Mouse (Mus musculus): ENCODE results near the gene Sprr2a2. TPM values are rescaled to one million over a fixed set of nuclear protein-coding genes. Genes with fewer than 3 reads are reported as not detected.
"Not testable (repeated sequence)": the region's sequence is repeated elsewhere in the genome, so short reads cannot be mapped to it uniquely, and the experiment has no call there.

Gene Sprr2a2
- 0.21 TPM in 1 of 2 replicates, not detected in the other for polyA plus RNA-seq (2015; fragmentation: Nextera tagmentation; extraction: Ambion mirVana)

- not testable (repeated sequence) for H3K4me1 ChIP-seq (ENCODE audit: insufficient read depth); ATAC-seq; H3K27me3 ChIP-seq (ENCODE audit: insufficient read depth, low read length); H3K9me3 ChIP-seq (ENCODE audit: low read length); DNase-seq; H3K4me2 ChIP-seq (ENCODE audit: low read depth, low read length); H3K9ac ChIP-seq (replicated peaks); H3K27ac ChIP-seq (ENCODE audit: low read depth); H3K36me3 ChIP-seq (replicated peaks; ENCODE audit: insufficient read depth, low read length); H3K4me3 ChIP-seq (ENCODE audit: low read depth, low read length)
- no CpG with 5 or more reads among the region's 2 CpGs for WGBS (ENCODE audit: insufficient replicate concordance)
Observed at GRCm38 (mm10) chr3:92215569-92215968, at the start of gene Sprr2a2, which contains the start of gene Sprr2a1. Sprr2a2 (plus strand) TSS chr3:92215920. Sprr2a1 (plus strand) TSS chr3:92215799.

DNA sequence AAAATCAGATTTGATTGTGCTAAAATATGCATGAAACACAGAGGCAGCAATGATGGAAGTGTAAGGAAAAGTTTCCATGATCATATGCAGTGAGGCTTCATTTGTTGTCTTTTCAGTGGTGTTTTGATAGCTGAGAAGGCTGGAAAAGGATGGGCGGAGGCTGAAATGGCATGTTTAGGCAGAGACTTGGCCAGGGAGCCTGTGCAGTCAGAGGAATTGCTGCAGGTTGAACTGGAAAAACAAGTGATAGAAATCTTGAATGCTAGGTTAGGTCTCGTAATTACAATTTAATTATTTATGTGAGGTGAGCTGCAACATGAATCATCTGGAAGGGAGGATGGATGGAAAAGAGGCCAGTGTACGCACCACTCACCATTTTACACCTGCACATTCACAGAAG is 45.9 kb upstream of the Sprr2a2 start:
- Histone ChIP-seq H3K27ac (ENCODE audit: low read depth) (no peak overlapping the region), H3K4me3 (ENCODE audit: low read depth, low read length) (no peak overlapping the region), H3K4me2 (ENCODE audit: low read depth, low read length) (no peak overlapping the region), H3K4me1 (ENCODE audit: insufficient read depth) (no peaks in the 10 kb centered on the region), H3K36me3 (replicated peaks; ENCODE audit: insufficient read depth, low read length) (no peaks in the 10 kb centered on the region), H3K9ac (replicated peaks) (no peak overlapping the region), H3K27me3 (ENCODE audit: insufficient read depth, low read length) (no peaks in the 10 kb centered on the region), H3K9me3 (ENCODE audit: low read length) (no peaks in the 10 kb centered on the region)
- 70% methylated on average over 3 of the region's 3 CpGs for whole genome bisulfite sequencing (ENCODE audit: insufficient replicate concordance)
- no peak for DNase-seq
- TF ChIP-seq CTCF (IDR thresholded peaks at IDR 0.05; ENCODE audit: low read depth) (no peak), EP300 (IDR thresholded peaks at IDR 0.05; ENCODE audit: low read depth) (no peak)
- ATAC-seq = no peak

GRCm38 (mm10) chr3:92176880-92177279 is 38.8 kb upstream of the Sprr2a2 start:
- Histone ChIP-seq H3K4me1 (ENCODE audit: insufficient read depth) (no peaks in the 10 kb centered on the region), H3K9me3 (ENCODE audit: low read length) (no peaks in the 10 kb centered on the region), H3K36me3 (replicated peaks; ENCODE audit: insufficient read depth, low read length) (no peaks in the 10 kb centered on the region), H3K9ac (replicated peaks) (no peak overlapping the region), H3K4me3 (ENCODE audit: low read depth, low read length) (no peak overlapping the region), H3K27ac (ENCODE audit: low read depth) (no peak overlapping the region), H3K27me3 (ENCODE audit: insufficient read depth, low read length) (no peaks in the 10 kb centered on the region), H3K4me2 (ENCODE audit: low read depth, low read length) (no peak overlapping the region)
- DNase-seq (no peak), ATAC-seq (no peak)
- 71% methylated on average over 1 of the region's 1 CpGs for WGBS (ENCODE audit: insufficient replicate concordance)
- TF ChIP-seq CTCF (IDR thresholded peaks at IDR 0.05; ENCODE audit: low read depth) (no peak), EP300 (IDR thresholded peaks at IDR 0.05; ENCODE audit: low read depth) (no peak)

DNA sequence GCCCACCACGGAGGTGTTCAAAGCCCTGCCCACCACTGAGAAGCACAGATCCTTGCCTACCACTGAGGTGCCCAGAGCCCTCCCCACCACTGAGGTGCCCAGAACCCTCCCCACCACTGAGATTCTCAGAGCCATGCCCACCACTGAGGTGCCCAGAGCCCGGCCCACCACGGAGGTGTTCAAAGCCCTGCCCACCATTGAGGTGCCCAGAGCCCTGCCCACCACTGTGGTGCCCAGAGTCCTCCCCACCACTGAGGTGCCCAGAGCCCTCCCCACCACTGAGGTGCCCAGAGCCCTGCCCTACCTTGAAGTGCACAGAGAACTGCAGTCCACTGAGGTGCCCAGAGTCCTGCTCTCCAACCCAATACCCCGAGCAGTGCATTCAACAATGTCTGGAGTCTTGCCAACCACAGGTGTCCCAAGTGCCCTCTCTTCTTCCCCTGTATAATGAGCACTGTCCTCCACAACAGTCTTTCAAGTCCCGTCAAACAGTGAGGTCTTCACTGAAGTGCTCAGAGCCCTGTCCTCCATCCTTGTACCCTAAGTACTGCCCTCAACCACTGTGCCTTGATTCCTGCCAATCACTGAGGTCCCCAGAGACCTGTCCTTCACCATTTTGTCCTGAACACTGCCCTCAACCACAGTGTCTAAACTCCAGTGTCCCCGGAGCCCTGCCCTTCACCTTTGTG is 20.1 kb upstream of the Sprr2a2 start:
- no peak overlapping the region for H3K9ac ChIP-seq (replicated peaks)
- DNase-seq (no peak), ATAC-seq (no peak)
- no peaks in the 10 kb centered on the region for H3K27me3 ChIP-seq (ENCODE audit: insufficient read depth, low read length)
- H3K27ac ChIP-seq (ENCODE audit: low read depth) = no peak overlapping the region
- H3K36me3 ChIP-seq (replicated peaks; ENCODE audit: insufficient read depth, low read length) = no peaks in the 10 kb centered on the region
- no peak for TF ChIP-seq EP300 (IDR thresholded peaks at IDR 0.05; ENCODE audit: low read depth)
- TF ChIP-seq CTCF (IDR thresholded peaks at IDR 0.05; ENCODE audit: low read depth) = no peak
- H3K4me3 ChIP-seq (ENCODE audit: low read depth, low read length) = no peak overlapping the region
- WGBS (ENCODE audit: insufficient replicate concordance) = 72% methylated on average over 6 of the region's 6 CpGs
- H3K9me3 ChIP-seq (ENCODE audit: low read length) = no peaks in the 10 kb centered on the region
- H3K4me1 ChIP-seq (ENCODE audit: insufficient read depth) = no peaks in the 10 kb centered on the region
- H3K4me2 ChIP-seq (ENCODE audit: low read depth, low read length) = no peak overlapping the region

DNA sequence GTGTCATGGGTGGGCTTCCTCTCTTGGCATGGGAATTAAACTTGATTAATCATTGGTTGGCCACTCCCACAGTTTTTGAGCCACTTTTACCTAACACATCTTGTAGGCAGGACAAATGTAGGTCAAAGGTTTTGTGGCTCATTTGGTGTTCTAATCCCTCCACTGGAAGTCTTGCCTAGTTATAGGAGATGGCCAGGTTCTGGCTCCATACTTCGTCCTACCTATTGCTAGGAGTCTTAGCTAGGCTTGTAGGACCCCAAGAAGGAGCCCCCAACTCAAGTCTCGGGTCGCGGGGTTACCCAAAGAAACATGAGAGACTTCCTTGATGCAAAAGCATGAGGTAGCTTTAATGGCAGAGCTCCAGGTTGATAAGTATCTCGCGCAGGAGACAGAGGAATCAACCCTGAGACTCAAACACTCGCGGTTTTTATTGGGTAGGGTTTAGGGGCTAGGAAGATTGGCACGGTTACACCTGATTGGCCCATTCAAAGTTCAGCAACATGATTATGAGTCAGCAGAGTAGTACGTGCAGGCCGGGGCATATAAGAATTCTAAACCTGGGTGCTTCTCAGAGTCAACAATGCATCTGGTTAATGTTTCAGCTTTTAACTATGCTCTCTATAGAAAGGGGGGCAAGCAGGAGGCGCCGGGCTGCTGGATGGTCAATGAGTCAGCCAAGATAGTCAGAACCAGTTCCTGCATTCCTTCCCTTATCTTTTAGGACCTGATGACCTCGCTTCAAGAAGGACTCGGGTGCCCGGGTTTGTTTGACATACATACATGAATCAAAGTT is 4.4 kb upstream of the Sprr2a2 start:
- H3K9me3 ChIP-seq (ENCODE audit: low read length); H3K9ac ChIP-seq (replicated peaks); DNase-seq; H3K27me3 ChIP-seq (ENCODE audit: insufficient read depth, low read length); H3K4me1 ChIP-seq (ENCODE audit: insufficient read depth); H3K27ac ChIP-seq (ENCODE audit: low read depth); H3K4me2 ChIP-seq (ENCODE audit: low read depth, low read length); H3K4me3 ChIP-seq (ENCODE audit: low read depth, low read length); H3K36me3 ChIP-seq (replicated peaks; ENCODE audit: insufficient read depth, low read length): not testable (repeated sequence)
- no CpG with 5 or more reads among the region's 16 CpGs for WGBS (ENCODE audit: insufficient replicate concordance)
- ATAC-seq = peak; percentile 48

DNA sequence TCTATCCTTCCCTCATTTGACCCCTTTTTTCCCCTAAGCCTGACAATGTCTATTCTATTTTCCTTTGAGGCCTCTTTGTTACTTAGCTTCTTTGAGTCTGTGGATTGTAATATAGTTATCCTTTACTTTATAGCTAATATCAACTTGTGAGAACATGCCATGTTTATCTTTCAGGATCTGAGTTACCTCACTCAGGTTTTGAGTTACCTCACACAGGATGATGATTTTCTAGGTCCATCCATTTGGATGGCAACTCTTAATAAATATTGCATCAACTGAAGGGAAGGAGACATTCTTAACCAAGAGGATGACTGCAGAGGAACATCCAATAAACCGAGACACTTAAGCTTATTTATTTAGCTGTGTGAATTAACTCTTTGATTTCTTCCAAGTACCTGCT is 3.7 kb upstream of the Sprr2a2 start:
- H3K27me3 ChIP-seq (ENCODE audit: insufficient read depth, low read length); H3K4me1 ChIP-seq (ENCODE audit: insufficient read depth); H3K4me2 ChIP-seq (ENCODE audit: low read depth, low read length); DNase-seq; H3K27ac ChIP-seq (ENCODE audit: low read depth); H3K36me3 ChIP-seq (replicated peaks; ENCODE audit: insufficient read depth, low read length); H3K4me3 ChIP-seq (ENCODE audit: low read depth, low read length); H3K9me3 ChIP-seq (ENCODE audit: low read length); H3K9ac ChIP-seq (replicated peaks): not testable (repeated sequence)
- ATAC-seq = peak; percentile 65
- no CpG with 5 or more reads among the region's 1 CpGs for WGBS (ENCODE audit: insufficient replicate concordance)

DNA sequence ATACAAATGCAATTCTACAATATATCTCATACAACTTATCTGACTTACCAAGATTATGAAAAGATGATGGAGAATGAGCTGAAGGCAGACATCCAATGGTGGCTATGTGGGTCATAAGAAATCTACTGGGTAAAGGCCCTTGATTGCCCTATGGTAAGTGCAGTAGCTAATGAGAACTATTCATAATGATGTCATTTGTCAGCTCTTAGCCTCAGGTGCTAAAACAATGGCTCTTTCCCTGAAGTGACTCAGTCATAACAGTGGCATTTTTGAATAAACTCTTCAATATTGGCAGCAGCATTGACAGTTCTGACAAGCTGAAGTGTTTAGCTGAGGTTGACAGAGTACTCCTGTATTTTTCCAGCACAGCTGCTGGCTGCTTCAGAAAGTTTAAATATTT is 2.1 kb upstream of the Sprr2a2 start:
- H3K4me1 ChIP-seq (ENCODE audit: insufficient read depth); H3K9me3 ChIP-seq (ENCODE audit: low read length); H3K27me3 ChIP-seq (ENCODE audit: insufficient read depth, low read length); H3K36me3 ChIP-seq (replicated peaks; ENCODE audit: insufficient read depth, low read length); ATAC-seq; H3K4me2 ChIP-seq (ENCODE audit: low read depth, low read length); H3K4me3 ChIP-seq (ENCODE audit: low read depth, low read length); H3K9ac ChIP-seq (replicated peaks); H3K27ac ChIP-seq (ENCODE audit: low read depth); DNase-seq: not testable (repeated sequence)

DNA sequence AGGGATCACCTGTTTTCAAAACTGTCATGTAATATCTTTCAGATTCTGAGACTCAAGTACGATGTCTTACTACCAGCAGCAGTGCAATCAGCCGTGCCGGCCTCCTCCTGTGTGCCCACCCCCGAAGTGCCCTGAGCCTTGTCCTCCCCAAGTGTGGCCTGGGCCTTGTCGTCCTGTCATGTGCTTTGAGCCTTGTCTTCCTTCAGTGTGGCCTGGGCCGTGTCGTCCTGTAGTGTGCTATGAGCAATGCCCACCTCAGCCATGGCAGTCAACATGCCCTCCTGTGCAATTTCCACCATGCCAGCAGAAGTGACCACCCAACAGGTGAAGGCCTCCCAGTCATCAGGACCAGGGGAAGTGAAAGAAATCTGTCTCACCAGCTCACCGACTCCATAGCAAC is 3.3 kb downstream of the Sprr2a2 start:
- not testable (repeated sequence) for H3K9me3 ChIP-seq (ENCODE audit: low read length); H3K4me3 ChIP-seq (ENCODE audit: low read depth, low read length); DNase-seq; H3K27me3 ChIP-seq (ENCODE audit: insufficient read depth, low read length); H3K4me1 ChIP-seq (ENCODE audit: insufficient read depth); H3K4me2 ChIP-seq (ENCODE audit: low read depth, low read length); H3K36me3 ChIP-seq (replicated peaks; ENCODE audit: insufficient read depth, low read length); H3K9ac ChIP-seq (replicated peaks); H3K27ac ChIP-seq (ENCODE audit: low read depth)
- no CpG with 5 or more reads among the region's 8 CpGs for WGBS (ENCODE audit: insufficient replicate concordance)
- ATAC-seq = peak; percentile 15; the same call in 1 of the 2 replicates

DNA sequence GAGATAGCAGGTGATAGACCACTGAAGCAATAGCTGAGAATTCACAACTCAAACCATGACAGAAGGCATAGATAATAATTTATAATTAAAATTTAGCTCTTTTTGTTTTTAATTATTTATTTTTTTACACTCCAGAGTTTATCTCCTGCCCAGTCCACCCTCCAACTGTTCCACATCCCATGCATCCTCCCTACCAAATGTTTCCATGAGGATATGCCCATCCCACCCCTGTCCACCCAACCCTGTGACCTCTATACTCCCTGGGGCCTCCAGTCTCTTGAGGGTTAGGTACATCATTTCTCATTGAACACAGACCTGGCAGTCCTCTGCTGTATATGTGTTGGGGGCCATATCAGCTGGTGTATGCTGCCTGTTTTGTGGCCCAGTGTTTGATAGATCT is 8.0 kb downstream of the Sprr2a2 start:
- H3K9me3 ChIP-seq (ENCODE audit: low read length); DNase-seq; H3K36me3 ChIP-seq (replicated peaks; ENCODE audit: insufficient read depth, low read length); H3K4me3 ChIP-seq (ENCODE audit: low read depth, low read length); H3K27me3 ChIP-seq (ENCODE audit: insufficient read depth, low read length); H3K4me2 ChIP-seq (ENCODE audit: low read depth, low read length); ATAC-seq; H3K4me1 ChIP-seq (ENCODE audit: insufficient read depth); H3K9ac ChIP-seq (replicated peaks); H3K27ac ChIP-seq (ENCODE audit: low read depth): not testable (repeated sequence)
